Mouse (Mus musculus): ENCODE measurements around the gene Rabl3. TPM values are rescaled to one million over a fixed set of nuclear protein-coding genes. Genes with fewer than 3 reads are reported as not detected.

Gene Rabl3
- 33.9 and 36.2 TPM in 2 replicates for polyA plus RNA-seq (2016; fragmentation: Nextera tagmentation; extraction: Ambion mirVana)

GRCm38 (mm10) chr16:37539611-37540580 is at the start of gene Rabl3, which contains the start of gene Gtf2e1:
Gene Rabl3 (plus strand): TSS chr16:37539885.
Gene Gtf2e1 (minus strand): TSS chr16:37539789.
- H3K36me3 ChIP-seq = peaks cover 23% of the 10 kb centered on the region
- 2% methylated on average over 41 of the region's 41 CpGs for WGBS
- peak within 1 kb of the TSS; percentile 90 for H3K9ac ChIP-seq (replicated peaks)
- peaks cover 15% of the 10 kb centered on the region for H3K4me1 ChIP-seq (replicated peaks)
- H3K4me2 ChIP-seq = peak within 1 kb of the TSS; percentile 67
- H3K4me3 ChIP-seq (replicated peaks) = peak within 1 kb of the TSS; percentile 75
- H3K27ac ChIP-seq = peak within 1 kb of the TSS; percentile 92
- peak; percentile 98 for ATAC-seq (ENCODE audit: insufficient number of reproducible peaks, insufficient read depth, low FRiP score, low TSS enrichment, low read depth)
- no peaks in the 10 kb centered on the region for H3K27me3 ChIP-seq
- no peaks in the 10 kb centered on the region for H3K9me3 ChIP-seq

- H3K4me1 ChIP-seq (replicated peaks) = no peaks in the 10 kb centered on the region
- no peak for ATAC-seq (ENCODE audit: insufficient number of reproducible peaks, insufficient read depth, low FRiP score, low TSS enrichment, low read depth)
- 83% methylated on average over 6 of the region's 6 CpGs for WGBS
- H3K36me3 ChIP-seq = no peaks in the 10 kb centered on the region
- no peaks in the 10 kb centered on the region for H3K27me3 ChIP-seq
- H3K9me3 ChIP-seq = no peaks in the 10 kb centered on the region
- H3K9ac ChIP-seq (replicated peaks) = no peak overlapping the region
- H3K4me2 ChIP-seq = no peak overlapping the region
- no peak overlapping the region for H3K27ac ChIP-seq
- no peak overlapping the region for H3K4me3 ChIP-seq (replicated peaks)
These were observed 44.7 kb upstream of the Rabl3 start for GRCm38 (mm10) chr16:37495017-37495416.

- WGBS = 79% methylated on average over 9 of the region's 9 CpGs
- Histone ChIP-seq H3K4me2 (no peak overlapping the region), H3K4me3 (replicated peaks) (no peak overlapping the region), H3K27ac (no peak overlapping the region), H3K9ac (replicated peaks) (no peak overlapping the region), H3K4me1 (replicated peaks) (no peaks in the 10 kb centered on the region), H3K9me3 (no peaks in the 10 kb centered on the region), H3K36me3 (no peaks in the 10 kb centered on the region), H3K27me3 (no peaks in the 10 kb centered on the region)
- ATAC-seq (ENCODE audit: insufficient number of reproducible peaks, insufficient read depth, low FRiP score, low TSS enrichment, low read depth) = no peak
These were observed 41.1 kb upstream of the Rabl3 start for GRCm38 (mm10) chr16:37498581-37498980.

GRCm38 (mm10) chr16:37504517-37504916 is 35.2 kb upstream of the Rabl3 start:
- no peak overlapping the region for H3K9ac ChIP-seq (replicated peaks)
- H3K27ac ChIP-seq = no peak overlapping the region
- ATAC-seq (ENCODE audit: insufficient number of reproducible peaks, insufficient read depth, low FRiP score, low TSS enrichment, low read depth) = no peak
- 53% methylated on average over 1 of the region's 1 CpGs for WGBS
- H3K4me2 ChIP-seq = no peak overlapping the region
- H3K36me3 ChIP-seq = no peaks in the 10 kb centered on the region
- no peaks in the 10 kb centered on the region for H3K4me1 ChIP-seq (replicated peaks)
- H3K4me3 ChIP-seq (replicated peaks) = no peak overlapping the region
- no peaks in the 10 kb centered on the region for H3K9me3 ChIP-seq
- no peaks in the 10 kb centered on the region for H3K27me3 ChIP-seq

- Histone ChIP-seq H3K27me3 (no peaks in the 10 kb centered on the region), H3K36me3 (peaks cover 18% of the 10 kb centered on the region), H3K9ac (replicated peaks) (no peak overlapping the region), H3K9me3 (no peaks in the 10 kb centered on the region), H3K27ac (no peak overlapping the region), H3K4me2 (no peak overlapping the region), H3K4me3 (replicated peaks) (no peak overlapping the region), H3K4me1 (replicated peaks) (no peaks in the 10 kb centered on the region)
- 94% methylated on average over 9 of the region's 9 CpGs for WGBS
- no peak for ATAC-seq (ENCODE audit: insufficient number of reproducible peaks, insufficient read depth, low FRiP score, low TSS enrichment, low read depth)
These were observed 32.9 kb upstream of the Rabl3 start for GRCm38 (mm10) chr16:37506751-37507150.

GRCm38 (mm10) chr16:37511489-37511888 is 28.2 kb upstream of the Rabl3 start:
- ATAC-seq (ENCODE audit: insufficient number of reproducible peaks, insufficient read depth, low FRiP score, low TSS enrichment, low read depth) = no peak
- Histone ChIP-seq H3K36me3 (peaks cover 42% of the 10 kb centered on the region), H3K9ac (replicated peaks) (no peak overlapping the region), H3K4me1 (replicated peaks) (no peaks in the 10 kb centered on the region), H3K27ac (no peak overlapping the region), H3K4me2 (no peak overlapping the region), H3K9me3 (no peaks in the 10 kb centered on the region), H3K4me3 (replicated peaks) (no peak overlapping the region), H3K27me3 (no peaks in the 10 kb centered on the region)
- WGBS = 92% methylated on average over 15 of the region's 15 CpGs

GRCm38 (mm10) chr16:37514644-37515043 is 25.0 kb upstream of the Rabl3 start:
- Histone ChIP-seq H3K4me2 (no peak overlapping the region), H3K4me1 (replicated peaks) (no peaks in the 10 kb centered on the region), H3K36me3 (peaks cover 52% of the 10 kb centered on the region), H3K27me3 (no peaks in the 10 kb centered on the region), H3K9ac (replicated peaks) (no peak overlapping the region), H3K4me3 (replicated peaks) (no peak overlapping the region), H3K9me3 (no peaks in the 10 kb centered on the region), H3K27ac (no peak overlapping the region)
- no peak for ATAC-seq (ENCODE audit: insufficient number of reproducible peaks, insufficient read depth, low FRiP score, low TSS enrichment, low read depth)
- 80% methylated on average over 8 of the region's 8 CpGs for WGBS

GRCm38 (mm10) chr16:37516376-37516993 is 23.2 kb upstream of the Rabl3 start:
- H3K36me3 ChIP-seq = peaks cover 53% of the 10 kb centered on the region
- H3K4me2 ChIP-seq = no peak overlapping the region
- H3K27ac ChIP-seq = no peak overlapping the region
- no peaks in the 10 kb centered on the region for H3K9me3 ChIP-seq
- H3K9ac ChIP-seq (replicated peaks) = no peak overlapping the region
- no peaks in the 10 kb centered on the region for H3K4me1 ChIP-seq (replicated peaks)
- no peak overlapping the region for H3K4me3 ChIP-seq (replicated peaks)
- no peak for ATAC-seq (ENCODE audit: insufficient number of reproducible peaks, insufficient read depth, low FRiP score, low TSS enrichment, low read depth)
- H3K27me3 ChIP-seq = no peaks in the 10 kb centered on the region
- 84% methylated on average over 6 of the region's 6 CpGs for WGBS

- Histone ChIP-seq H3K9me3 (no peaks in the 10 kb centered on the region), H3K27ac (no peak overlapping the region), H3K9ac (replicated peaks) (no peak overlapping the region), H3K4me3 (replicated peaks) (no peak overlapping the region), H3K36me3 (peaks cover 61% of the 10 kb centered on the region), H3K4me2 (no peak overlapping the region), H3K4me1 (replicated peaks) (no peaks in the 10 kb centered on the region), H3K27me3 (no peaks in the 10 kb centered on the region)
- 90% methylated on average over 4 of the region's 4 CpGs for WGBS
- no peak for ATAC-seq (ENCODE audit: insufficient number of reproducible peaks, insufficient read depth, low FRiP score, low TSS enrichment, low read depth)
These were observed 22.0 kb upstream of the Rabl3 start for GRCm38 (mm10) chr16:37517596-37518211.

GRCm38 (mm10) chr16:37518662-37519061 is 21.0 kb upstream of the Rabl3 start:
- Histone ChIP-seq H3K4me3 (replicated peaks) (no peak overlapping the region), H3K9ac (replicated peaks) (no peak overlapping the region), H3K4me1 (replicated peaks) (no peaks in the 10 kb centered on the region), H3K27ac (no peak overlapping the region), H3K27me3 (no peaks in the 10 kb centered on the region), H3K4me2 (no peak overlapping the region), H3K9me3 (0 out of 2 replicates have a peak, but pooled peaks cover 4% of the 10 kb centered on the region), H3K36me3 (peaks cover 61% of the 10 kb centered on the region)
- no peak for ATAC-seq (ENCODE audit: insufficient number of reproducible peaks, insufficient read depth, low FRiP score, low TSS enrichment, low read depth)
- WGBS = 83% methylated on average over 2 of the region's 2 CpGs

GRCm38 (mm10) chr16:37519721-37520120 is 20.0 kb upstream of the Rabl3 start:
- ATAC-seq (ENCODE audit: insufficient number of reproducible peaks, insufficient read depth, low FRiP score, low TSS enrichment, low read depth) = no peak
- H3K4me1 ChIP-seq (replicated peaks) = no peaks in the 10 kb centered on the region
- H3K36me3 ChIP-seq = peaks cover 66% of the 10 kb centered on the region
- H3K4me2 ChIP-seq = no peak overlapping the region
- no peak overlapping the region for H3K9ac ChIP-seq (replicated peaks)
- H3K9me3 ChIP-seq = peaks cover 11% of the 10 kb centered on the region; the same call in 1 of the 2 replicates
- no peak overlapping the region for H3K27ac ChIP-seq
- H3K4me3 ChIP-seq (replicated peaks) = no peak overlapping the region
- WGBS = 98% methylated on average over 1 of the region's 1 CpGs
- no peaks in the 10 kb centered on the region for H3K27me3 ChIP-seq
